Mouse (Mus musculus): ENCODE data around the gene Fuk. TPM values are rescaled to one million over a fixed set of nuclear protein-coding genes. Genes with fewer than 3 reads are reported as not detected.

The Fuk gene
- polyA plus RNA-seq, 1 experiment from 2014 or later = 2.2 TPM

GRCm38 (mm10) chr8:110846405-110847170, 55.7 kb downstream of the Fuk start, which contains the start of the genes Cog4 and Sf3b3:
Cog4 (plus strand) TSS chr8:110846600.
Sf3b3 (minus strand) TSS chr8:110846787.
- H3K27ac ChIP-seq (ENCODE audit: low read depth) = peak within 1 kb of the TSS; percentile 91
- peak; percentile 90 for DNase-seq
- H3K4me2 ChIP-seq (ENCODE audit: low read depth, low read length) = peak within 1 kb of the TSS; percentile 88
- peaks cover 14% of the 10 kb centered on the region for H3K4me1 ChIP-seq (ENCODE audit: insufficient read depth)
- WGBS (ENCODE audit: insufficient replicate concordance) = under 1% methylated on average over 53 of the region's 53 CpGs
- TF ChIP-seq CTCF (IDR thresholded peaks at IDR 0.05; ENCODE audit: low read depth) (no peak), EP300 (IDR thresholded peaks at IDR 0.05; ENCODE audit: low read depth) (peak; percentile 89)
- H3K4me3 ChIP-seq (ENCODE audit: low read depth, low read length) = peak within 1 kb of the TSS; percentile 84
- peaks cover 42% of the 10 kb centered on the region for H3K36me3 ChIP-seq (replicated peaks; ENCODE audit: insufficient read depth, low read length)
- H3K9me3 ChIP-seq (ENCODE audit: low read length) = no peaks in the 10 kb centered on the region
- no peaks in the 10 kb centered on the region for H3K27me3 ChIP-seq (ENCODE audit: insufficient read depth, low read length)
- H3K9ac ChIP-seq (replicated peaks) = peak within 1 kb of the TSS; percentile 88
- peak; percentile 94 for ATAC-seq

GRCm38 (mm10) chr8:110845821-110846404, 56.4 kb downstream of the Fuk start:
- DNase-seq (no peak), ATAC-seq (no peak)
- peak overlapping the region; percentile 78 for H3K4me2 ChIP-seq (ENCODE audit: low read depth, low read length)
- no peak for TF ChIP-seq EP300 (IDR thresholded peaks at IDR 0.05; ENCODE audit: low read depth)
- no peak for TF ChIP-seq CTCF (IDR thresholded peaks at IDR 0.05; ENCODE audit: low read depth)
- H3K9me3 ChIP-seq (ENCODE audit: low read length) = no peaks in the 10 kb centered on the region
- peak overlapping the region; percentile 86 for H3K9ac ChIP-seq (replicated peaks)
- H3K4me1 ChIP-seq (ENCODE audit: insufficient read depth) = peaks cover 14% of the 10 kb centered on the region
- 2% methylated on average over 17 of the region's 17 CpGs for WGBS (ENCODE audit: insufficient replicate concordance)
- H3K27me3 ChIP-seq (ENCODE audit: insufficient read depth, low read length) = no peaks in the 10 kb centered on the region
- peaks cover 42% of the 10 kb centered on the region for H3K36me3 ChIP-seq (replicated peaks; ENCODE audit: insufficient read depth, low read length)
- peak overlapping the region; percentile 84 for H3K4me3 ChIP-seq (ENCODE audit: low read depth, low read length)
- peak overlapping the region; percentile 91 for H3K27ac ChIP-seq (ENCODE audit: low read depth)

- H3K4me2 ChIP-seq (ENCODE audit: low read depth, low read length) = peak overlapping the region; percentile 78
- H3K4me1 ChIP-seq (ENCODE audit: insufficient read depth) = peaks cover 14% of the 10 kb centered on the region
- ATAC-seq = no peak
- 0 out of 2 replicates have a peak overlapping the region, but pooled peaks have one; percentile 18 for H3K9ac ChIP-seq (replicated peaks)
- H3K36me3 ChIP-seq (replicated peaks; ENCODE audit: insufficient read depth, low read length) = peaks cover 43% of the 10 kb centered on the region
- DNase-seq = no peak
- H3K9me3 ChIP-seq (ENCODE audit: low read length) = no peaks in the 10 kb centered on the region
- H3K27ac ChIP-seq (ENCODE audit: low read depth) = no peak overlapping the region
- TF ChIP-seq CTCF (IDR thresholded peaks at IDR 0.05; ENCODE audit: low read depth) (no peak), EP300 (IDR thresholded peaks at IDR 0.05; ENCODE audit: low read depth) (no peak)
- no peaks in the 10 kb centered on the region for H3K27me3 ChIP-seq (ENCODE audit: insufficient read depth, low read length)
- WGBS (ENCODE audit: insufficient replicate concordance) = 65% methylated on average over 3 of the region's 3 CpGs
- H3K4me3 ChIP-seq (ENCODE audit: low read depth, low read length) = peak overlapping the region; percentile 84
Observed at GRCm38 (mm10) chr8:110844941-110845340, 57.3 kb downstream of the Fuk start.

- Histone ChIP-seq H3K9ac (replicated peaks) (no peak overlapping the region), H3K27ac (ENCODE audit: low read depth) (no peak overlapping the region), H3K9me3 (ENCODE audit: low read length) (no peaks in the 10 kb centered on the region), H3K36me3 (replicated peaks; ENCODE audit: insufficient read depth, low read length) (peaks cover 53% of the 10 kb centered on the region), H3K27me3 (ENCODE audit: insufficient read depth, low read length) (no peaks in the 10 kb centered on the region), H3K4me3 (ENCODE audit: low read depth, low read length) (no peak overlapping the region), H3K4me2 (ENCODE audit: low read depth, low read length) (no peak overlapping the region), H3K4me1 (ENCODE audit: insufficient read depth) (peaks cover 14% of the 10 kb centered on the region)
- WGBS (ENCODE audit: insufficient replicate concordance) = 86% methylated on average over 5 of the region's 5 CpGs
- DNase-seq = no peak
- TF ChIP-seq EP300 (IDR thresholded peaks at IDR 0.05; ENCODE audit: low read depth) (no peak), CTCF (IDR thresholded peaks at IDR 0.05; ENCODE audit: low read depth) (no peak)
- no peak for ATAC-seq
Observed at GRCm38 (mm10) chr8:110843207-110843606, 59.1 kb downstream of the Fuk start.

- Histone ChIP-seq H3K9ac (replicated peaks) (no peak overlapping the region), H3K27ac (ENCODE audit: low read depth) (no peak overlapping the region), H3K36me3 (replicated peaks; ENCODE audit: insufficient read depth, low read length) (peaks cover 64% of the 10 kb centered on the region), H3K9me3 (ENCODE audit: low read length) (no peaks in the 10 kb centered on the region), H3K27me3 (ENCODE audit: insufficient read depth, low read length) (no peaks in the 10 kb centered on the region), H3K4me1 (ENCODE audit: insufficient read depth) (peaks cover 7% of the 10 kb centered on the region; the same call in 1 of the 2 replicates), H3K4me2 (ENCODE audit: low read depth, low read length) (no peak overlapping the region), H3K4me3 (ENCODE audit: low read depth, low read length) (no peak overlapping the region)
- WGBS (ENCODE audit: insufficient replicate concordance) = 86% methylated on average over 3 of the region's 3 CpGs
- ATAC-seq = no peak
- no peak for DNase-seq
- TF ChIP-seq CTCF (IDR thresholded peaks at IDR 0.05; ENCODE audit: low read depth) = 0 out of 2 replicates have a peak, but pooled peaks have one; percentile 14
- no peak for TF ChIP-seq EP300 (IDR thresholded peaks at IDR 0.05; ENCODE audit: low read depth)
Observed at GRCm38 (mm10) chr8:110842012-110842574, 60.2 kb downstream of the Fuk start.

Other genes with a start within 250 kb of the Fuk start
- 0.95 and 1.2 TPM in 2 replicates for gene Mtss1l, start 181.0 kb downstream of the Fuk start, polyA plus RNA-seq (2015; fragmentation: Nextera tagmentation; extraction: Ambion mirVana)
- gene Il34, start 96.6 kb downstream of the Fuk start, polyA plus RNA-seq (2015; fragmentation: Nextera tagmentation; extraction: Ambion mirVana) = 0.47 and 0.91 TPM in 2 replicates
- 22.5 and 22.7 TPM in 2 replicates for gene Cog4, start 55.9 kb downstream of the Fuk start, polyA plus RNA-seq (2015; fragmentation: Nextera tagmentation; extraction: Ambion mirVana)
- 24.9 and 31.2 TPM in 2 replicates for gene Sf3b3, start 55.7 kb downstream of the Fuk start, polyA plus RNA-seq (2015; fragmentation: Nextera tagmentation; extraction: Ambion mirVana)
- gene St3gal2, start 17.4 kb upstream of the Fuk start, polyA plus RNA-seq (2015; fragmentation: Nextera tagmentation; extraction: Ambion mirVana) = 8.1 and 10.1 TPM in 2 replicates
- gene Ddx19a, start 95.3 kb upstream of the Fuk start, polyA plus RNA-seq (2015; fragmentation: Nextera tagmentation; extraction: Ambion mirVana) = 6.9 and 7.0 TPM in 2 replicates
- gene Ddx19b, start 129.3 kb upstream of the Fuk start, polyA plus RNA-seq (2015; fragmentation: Nextera tagmentation; extraction: Ambion mirVana) = 3.5 and 3.9 TPM in 2 replicates
- 23.1 and 26.0 TPM in 2 replicates for gene Aars, start 130.7 kb upstream of the Fuk start, polyA plus RNA-seq (2015; fragmentation: Nextera tagmentation; extraction: Ambion mirVana)
- 6.1 and 7.0 TPM in 2 replicates for gene Exosc6, start 153.9 kb upstream of the Fuk start, polyA plus RNA-seq (2015; fragmentation: Nextera tagmentation; extraction: Ambion mirVana)
- not detected in 2 replicates for gene Clec18a, start 189.9 kb upstream of the Fuk start, polyA plus RNA-seq (2015; fragmentation: Nextera tagmentation; extraction: Ambion mirVana)
- gene Pdpr, start 192.1 kb upstream of the Fuk start, polyA plus RNA-seq (2015; fragmentation: Nextera tagmentation; extraction: Ambion mirVana) = 2.0 and 3.3 TPM in 2 replicates

Measured in liver, postnatal 0 days (tissue).